20 mouse cellular contexts compared by ENCODE assay signal in the genomic region with DNA sequence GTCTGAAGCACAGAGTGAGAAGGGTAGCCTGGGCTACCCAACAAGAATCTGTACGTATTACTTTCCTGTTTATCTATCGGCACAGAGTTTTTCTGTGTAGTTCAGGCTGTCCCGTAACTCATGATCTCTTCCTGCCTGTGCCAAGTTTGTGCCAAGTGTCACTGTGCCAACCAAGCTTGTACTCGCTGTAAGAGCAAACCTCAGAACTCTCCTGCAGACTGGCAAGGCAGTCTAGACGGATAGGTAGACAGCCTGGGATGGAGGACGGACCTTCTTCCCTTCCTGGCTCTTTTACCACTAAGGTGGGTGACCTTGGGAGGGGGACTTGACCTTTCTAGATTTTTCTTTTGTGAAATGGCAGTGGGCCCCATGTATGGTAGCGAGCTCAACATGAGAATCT.
"Had no signal": no experiment of that assay in that cellular context is flagged by ENCODE, and none has a peak within 500 bp of the region (broad histone marks: within the 10 kb centered on the region; RNA-seq: fewer than 3 reads in every experiment).

No protein-coding gene starts in this region.

- H3K9me3 ChIP-seq: heart, embryonic 12.5 days; hindbrain, embryonic 13.5 days; hindbrain, embryonic 15.5 days; limb, embryonic 13.5 days; limb, embryonic 15.5 days; liver, embryonic 12.5 days had no signal

- H3K4me3 ChIP-seq: gastrocnemius, adult 2 months; heart, embryonic 12.5 days; hindbrain, embryonic 13.5 days; hindbrain, embryonic 15.5 days; limb, embryonic 13.5 days; limb, embryonic 15.5 days; liver, embryonic 12.5 days had no signal

- ATAC-seq: hindbrain, postnatal 0 days; intestine, embryonic 16.5 days; liver, embryonic 12.5 days had no signal

- H3K36me3 ChIP-seq: heart, embryonic 12.5 days; hindbrain, embryonic 13.5 days; hindbrain, embryonic 15.5 days; limb, embryonic 13.5 days; limb, embryonic 15.5 days; liver, embryonic 12.5 days had no signal

- H3K4me2 ChIP-seq: heart, embryonic 12.5 days; hindbrain, embryonic 13.5 days; hindbrain, embryonic 15.5 days; limb, embryonic 13.5 days; limb, embryonic 15.5 days; liver, embryonic 12.5 days had no signal

- H3K27me3 ChIP-seq: heart, embryonic 12.5 days; hindbrain, embryonic 15.5 days; limb, embryonic 13.5 days; limb, embryonic 15.5 days; liver, embryonic 12.5 days had no signal

- H3K27ac ChIP-seq: gastrocnemius, adult 2 months; hindbrain, embryonic 13.5 days; hindbrain, embryonic 15.5 days; hindbrain, postnatal 0 days; limb, embryonic 13.5 days; limb, embryonic 15.5 days; liver, embryonic 12.5 days; liver, embryonic 14.5 days had no signal

- H3K4me1 ChIP-seq: hindbrain, embryonic 15.5 days; liver, embryonic 12.5 days had no signal

- DNase-seq: gastrocnemius, adult 2 months; gastrocnemius, postnatal 10 days; gastrocnemius, postnatal 25 days; heart, adult 18-20 months; heart, postnatal 10 days; kidney, adult 11 months; kidney, adult 8-10 months; kidney, postnatal 10 days; kidney, postnatal 36 days; layer of hippocampus, adult 9-11 months; layer of hippocampus, postnatal 36 days had no signal

- H3K9ac ChIP-seq: heart, embryonic 12.5 days; hindbrain, embryonic 13.5 days; hindbrain, embryonic 15.5 days; limb, embryonic 13.5 days; limb, embryonic 15.5 days; liver, embryonic 12.5 days; liver, embryonic 14.5 days had no signal
